ENCODE assay signal across 24 mouse cellular contexts in genomic region chr16:13732786-13733185, GRCm38 (mm10). TPM values are rescaled to one million over a fixed set of nuclear protein-coding genes. Genes with fewer than 3 reads are reported as not detected.
DNase-seq lines count a peak whose midpoint lies in the region; ATAC-seq and TF ChIP-seq lines count a peak whose summit lies in the region.
"Had no signal": no experiment of that assay in that cellular context is flagged by ENCODE, and none has a peak within 500 bp of the region (broad histone marks: within the 10 kb centered on the region; RNA-seq: fewer than 3 reads in every experiment).

No protein-coding gene starts in this region.

- no peaks in the 10 kb centered on the region for H3K27me3 ChIP-seq in testis, adult 2 months (ENCODE audit: control insufficient read depth, insufficient read depth, low read length)
- no peaks in the 10 kb centered on the region for H3K27me3 ChIP-seq in neural tube, embryonic 15.5 days (replicated peaks)
- H3K27me3 ChIP-seq: embryonic facial prominence, embryonic 12.5 days had no signal

- DNase-seq in testis, postnatal 14 days (ENCODE audit: low spot score) = no peak
- peak; percentile 72 for DNase-seq in ES-CJ7 (ENCODE audit: low read depth, low spot score)
- DNase-seq in ZHBTc4 (ENCODE audit: low read depth, low spot score) = peak; percentile 46
- no peak for DNase-seq in gastrocnemius, postnatal 4 days (ENCODE audit: low spot score in 2 of 2)
- DNase-seq in cerebellum, adult 11-12 months = no peak
- DNase-seq: adrenal gland, adult 2 months; adrenal gland, postnatal 10 days; adrenal gland, postnatal 25 days; cerebellum, adult 11 months; cerebellum, adult 2 months; cerebellum, adult 9-10 months; cerebellum, postnatal 25 days; forebrain, postnatal 0 days had no signal

- 89% methylated on average over 3 of the region's 3 CpGs for WGBS in neural tube, embryonic 15.5 days

- H3K9me3 ChIP-seq in neural tube, embryonic 15.5 days (replicated peaks) = no peaks in the 10 kb centered on the region
- H3K9me3 ChIP-seq: embryonic facial prominence, embryonic 10.5 days; embryonic facial prominence, embryonic 12.5 days; forebrain, embryonic 13.5 days; forebrain, embryonic 15.5 days had no signal

- H3K36me3 ChIP-seq in testis, adult 2 months (ENCODE audit: control insufficient read depth, insufficient read depth, low read length) = no peaks in the 10 kb centered on the region
- H3K36me3 ChIP-seq in neural tube, embryonic 15.5 days = no peaks in the 10 kb centered on the region
- H3K36me3 ChIP-seq: embryonic facial prominence, embryonic 10.5 days; embryonic facial prominence, embryonic 12.5 days; forebrain, embryonic 15.5 days had no signal

- peak overlapping the region; percentile 70 for H3K4me3 ChIP-seq in testis, adult 2 months (ENCODE audit: control insufficient read depth, low read depth, low read length)
- H3K4me3 ChIP-seq in neural tube, embryonic 15.5 days (replicated peaks) = no peak overlapping the region
- H3K4me3 ChIP-seq: embryonic facial prominence, embryonic 10.5 days; embryonic facial prominence, embryonic 12.5 days; forebrain, embryonic 13.5 days; forebrain, embryonic 15.5 days had no signal

- TF ChIP-seq CTCF in testis, adult 2 months (IDR thresholded peaks at IDR 0.05; ENCODE audit: control insufficient read depth, insufficient read depth, insufficient replicate concordance, low read depth, low read length) = no peak

- no peak overlapping the region for H3K27ac ChIP-seq in testis, adult 2 months (ENCODE audit: control insufficient read depth, insufficient read depth, low read depth, low read length)
- H3K27ac ChIP-seq in neural tube, embryonic 15.5 days (replicated peaks) = no peak overlapping the region
- H3K27ac ChIP-seq: embryonic facial prominence, embryonic 10.5 days; embryonic facial prominence, embryonic 12.5 days; forebrain, embryonic 13.5 days; forebrain, embryonic 15.5 days had no signal

- TF ChIP-seq POLR2A in testis, adult 2 months (IDR thresholded peaks at IDR 0.05; ENCODE audit: control insufficient read depth, low read depth, low read length) = no peak

- H3K4me1 ChIP-seq in testis, adult 2 months (ENCODE audit: control insufficient read depth, insufficient read depth, low read length) = peaks cover 6% of the 10 kb centered on the region; the same call in 1 of the 2 replicates
- peaks cover 8% of the 10 kb centered on the region for H3K4me1 ChIP-seq in neural tube, embryonic 15.5 days
- H3K4me1 ChIP-seq: embryonic facial prominence, embryonic 12.5 days; forebrain, embryonic 13.5 days had no signal

- no peak overlapping the region for H3K9ac ChIP-seq in neural tube, embryonic 15.5 days (replicated peaks)
- H3K9ac ChIP-seq: embryonic facial prominence, embryonic 12.5 days; forebrain, embryonic 13.5 days; forebrain, embryonic 15.5 days; forebrain, postnatal 0 days had no signal

- H3K4me2 ChIP-seq in neural tube, embryonic 15.5 days = no peak overlapping the region
- H3K4me2 ChIP-seq: embryonic facial prominence, embryonic 12.5 days; forebrain, embryonic 13.5 days; forebrain, embryonic 15.5 days had no signal

- no peak for ATAC-seq in neural tube, embryonic 15.5 days (ENCODE audit: low FRiP score)
- ATAC-seq: forebrain, embryonic 13.5 days; forebrain, embryonic 15.5 days had no signal

RNA-seq across cellular contexts. Expression of gene Pla2g10, which starts 2.0 kb away (rescaled TPM):
- polyA plus RNA-seq in testis, adult 2 months (2012; rRNA removed) = 176 and 193 TPM in 2 replicates
- 0.41 and 1.4 TPM in 2 replicates for polyA plus RNA-seq in neural tube, embryonic 15.5 days (2015; fragmentation: Nextera tagmentation; extraction: Ambion mirVana)
- not detected for total RNA-seq in gastrocnemius, postnatal 4 days (2021)
- total RNA-seq: adrenal gland, adult 2 months; adrenal gland, postnatal 10 days; adrenal gland, postnatal 25 days; adrenal gland, postnatal 4 days; forebrain, postnatal 0 days; MEL had no signal
- polyA plus RNA-seq: adrenal gland, adult 2 months; C2C12; cerebellum, adult 2 months; cortical plate, adult 2 months; embryonic facial prominence, embryonic 12.5 days; forebrain, embryonic 11.5 days; forebrain, embryonic 15.5 days had no signal

RNA-seq across cellular contexts. Expression of gene Rrn3, which starts 47.7 kb away (rescaled TPM):
- 5.4 and 6.3 TPM in 2 replicates for polyA plus RNA-seq in testis, adult 2 months (2012; rRNA removed)
- polyA plus RNA-seq in neural tube, embryonic 15.5 days (2015; fragmentation: Nextera tagmentation; extraction: Ambion mirVana) = 82.7 and 86.5 TPM in 2 replicates
- 10 to 100 TPM; 27.2 to 32.1 TPM for total RNA-seq in gastrocnemius, postnatal 4 days (2021)

Comparison
In these comparisons a context has a peak if more than half of its experiments do, and no peak if none do; other contexts are left out.
1. DNase-seq: peak in ES-CJ7 (single experiment) and ZHBTc4 (single experiment); none in testis, postnatal 14 days (single experiment), gastrocnemius, postnatal 4 days (0 of 2) and cerebellum, adult 11-12 months (single experiment).
2. RNA of gene Pla2g10, which starts 2.0 kb away (polyA plus RNA-seq): 176 to 193 TPM in testis, adult 2 months; 0.41 to 1.4 TPM in neural tube, embryonic 15.5 days; every median in the first group is over 10 times any median in the second.
3. RNA of gene Rrn3, which starts 47.7 kb away (polyA plus RNA-seq): 82.7 to 86.5 TPM in neural tube, embryonic 15.5 days; 5.4 to 6.3 TPM in testis, adult 2 months; every median in the first group is over 10 times any median in the second.